13 mouse cellular contexts compared by ENCODE assay signal in the genomic region with DNA sequence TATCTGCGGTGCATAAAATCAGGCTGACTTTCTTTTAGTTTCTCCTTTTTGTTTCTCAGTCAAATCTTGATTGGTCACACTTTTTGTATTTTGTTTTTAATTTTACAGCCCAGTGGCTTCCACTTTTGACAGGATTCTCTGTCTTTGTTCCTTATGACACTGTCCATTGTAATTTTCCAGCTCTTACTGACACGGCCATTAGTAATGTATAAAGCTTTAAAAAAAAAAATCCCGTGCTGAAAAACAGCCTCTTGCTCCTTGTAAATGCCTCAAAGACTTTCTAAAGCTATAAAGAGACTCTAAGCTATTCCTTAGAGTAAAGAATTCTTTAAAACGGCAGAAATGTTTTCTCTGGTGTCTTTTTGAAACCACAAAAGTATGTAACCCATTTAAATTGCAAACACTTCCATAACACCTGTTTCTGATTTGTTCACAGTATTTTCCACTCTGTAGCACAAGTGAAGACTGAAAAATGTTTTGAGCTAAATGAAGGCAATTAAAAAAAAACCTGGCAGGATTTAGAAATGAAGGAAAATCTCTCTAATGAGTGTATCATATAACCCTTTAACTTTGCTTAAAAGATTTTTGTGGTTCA.
A peak's percentile ranks its signal among the peaks of the same experiment; 100 is the strongest.
DNase-seq lines count a peak whose midpoint lies in the region; ATAC-seq lines count a peak whose summit lies in the region.
"Had no signal": no experiment of that assay in that cellular context is flagged by ENCODE, and none has a peak within 500 bp of the region (broad histone marks: within the 10 kb centered on the region; RNA-seq: fewer than 3 reads in every experiment).

No protein-coding gene starts in this region.

- no peaks in the 10 kb centered on the region for H3K9me3 ChIP-seq in midbrain, embryonic 12.5 days
- no peaks in the 10 kb centered on the region for H3K9me3 ChIP-seq in midbrain, embryonic 16.5 days (replicated peaks; ENCODE audit: control insufficient read depth, low read length, poor library complexity, severe bottlenecking)
- no peaks in the 10 kb centered on the region for H3K9me3 ChIP-seq in embryonic facial prominence, embryonic 13.5 days
- H3K9me3 ChIP-seq in hindbrain, embryonic 14.5 days (ENCODE audit: control insufficient read depth, low read length) = 0 out of 2 replicates have a peak, but pooled peaks cover 3% of the 10 kb centered on the region
- H3K9me3 ChIP-seq: hindbrain, embryonic 15.5 days; kidney, embryonic 15.5 days had no signal

- no peak overlapping the region for H3K4me3 ChIP-seq in midbrain, embryonic 12.5 days
- no peak overlapping the region for H3K4me3 ChIP-seq in midbrain, embryonic 16.5 days (ENCODE audit: low read depth, low read length)
- no peak overlapping the region for H3K4me3 ChIP-seq in embryonic facial prominence, embryonic 13.5 days
- H3K4me3 ChIP-seq in hindbrain, embryonic 14.5 days (replicated peaks; ENCODE audit: low read length) = no peak overlapping the region
- H3K4me3 ChIP-seq: hindbrain, embryonic 15.5 days; kidney, embryonic 15.5 days; myocyte had no signal

- H3K27me3 ChIP-seq in midbrain, embryonic 12.5 days = no peaks in the 10 kb centered on the region
- no peaks in the 10 kb centered on the region; the same call in 1 of the 2 replicates for H3K27me3 ChIP-seq in midbrain, embryonic 16.5 days (ENCODE audit: control insufficient read depth, insufficient read depth, low read depth, low read length)
- H3K27me3 ChIP-seq in embryonic facial prominence, embryonic 13.5 days = no peaks in the 10 kb centered on the region
- H3K27me3 ChIP-seq in hindbrain, embryonic 14.5 days (ENCODE audit: control insufficient read depth, insufficient read depth, low read length) = no peaks in the 10 kb centered on the region; the same call in 1 of the 2 replicates
- H3K27me3 ChIP-seq: kidney, embryonic 15.5 days had no signal

- no peak for DNase-seq in hindbrain, embryonic 14.5 days (ENCODE audit: low spot score)
- peak; percentile 51 for DNase-seq in retina, embryonic 14.5 days (ENCODE audit: low spot score)
- no peak for DNase-seq in layer of hippocampus, adult 11-12 months (ENCODE audit: low spot score)
- DNase-seq in spleen, adult 18-20 months = no peak
- DNase-seq: cerebellum, adult 11-12 months; lung, postnatal 4 days; thymus, adult 18-20 months had no signal

- H3K36me3 ChIP-seq in midbrain, embryonic 12.5 days = no peaks in the 10 kb centered on the region
- no peaks in the 10 kb centered on the region for H3K36me3 ChIP-seq in midbrain, embryonic 16.5 days (ENCODE audit: control insufficient read depth, insufficient read depth, low read length)
- peaks cover 13% of the 10 kb centered on the region for H3K36me3 ChIP-seq in embryonic facial prominence, embryonic 13.5 days
- no peaks in the 10 kb centered on the region for H3K36me3 ChIP-seq in hindbrain, embryonic 14.5 days (replicated peaks; ENCODE audit: control insufficient read depth, insufficient read depth)
- H3K36me3 ChIP-seq: hindbrain, embryonic 15.5 days had no signal

- H3K9ac ChIP-seq in midbrain, embryonic 12.5 days (replicated peaks) = no peak overlapping the region
- H3K9ac ChIP-seq in midbrain, embryonic 16.5 days (ENCODE audit: low read depth, low read length) = no peak overlapping the region
- no peak overlapping the region for H3K9ac ChIP-seq in embryonic facial prominence, embryonic 13.5 days
- no peak overlapping the region for H3K9ac ChIP-seq in hindbrain, embryonic 14.5 days
- H3K9ac ChIP-seq: hindbrain, embryonic 15.5 days; kidney, embryonic 15.5 days had no signal

- H3K4me1 ChIP-seq in midbrain, embryonic 12.5 days = no peaks in the 10 kb centered on the region; the same call in 1 of the 2 replicates
- no peaks in the 10 kb centered on the region for H3K4me1 ChIP-seq in midbrain, embryonic 16.5 days (ENCODE audit: control insufficient read depth, insufficient read depth, low read length)
- peaks cover 14% of the 10 kb centered on the region for H3K4me1 ChIP-seq in embryonic facial prominence, embryonic 13.5 days
- no peaks in the 10 kb centered on the region for H3K4me1 ChIP-seq in hindbrain, embryonic 14.5 days (replicated peaks; ENCODE audit: control insufficient read depth, insufficient read depth, low read length)
- H3K4me1 ChIP-seq: hindbrain, embryonic 15.5 days; kidney, embryonic 15.5 days had no signal

- WGBS in midbrain, embryonic 12.5 days = 11% methylated on average over 4 of the region's 4 CpGs
- WGBS in midbrain, embryonic 16.5 days = 7% methylated on average over 4 of the region's 4 CpGs
- WGBS in embryonic facial prominence, embryonic 13.5 days = 21% methylated on average over 4 of the region's 4 CpGs
- WGBS in hindbrain, embryonic 14.5 days = 5% methylated on average over 4 of the region's 4 CpGs

- ATAC-seq in midbrain, embryonic 12.5 days (ENCODE audit: low FRiP score, low read depth) = peak; percentile 80
- no peak for ATAC-seq in midbrain, embryonic 16.5 days
- ATAC-seq in embryonic facial prominence, embryonic 13.5 days (ENCODE audit: insufficient number of reproducible peaks, insufficient read depth, low FRiP score, low TSS enrichment, low read depth) = no peak
- ATAC-seq in hindbrain, embryonic 14.5 days (ENCODE audit: low FRiP score) = peak; percentile 40; the same call in 1 of the 2 replicates

- no peak overlapping the region for H3K27ac ChIP-seq in midbrain, embryonic 12.5 days (replicated peaks)
- H3K27ac ChIP-seq in midbrain, embryonic 16.5 days (ENCODE audit: low read length) = no peak overlapping the region
- peak overlapping the region; percentile 85; the same call in 1 of the 2 replicates for H3K27ac ChIP-seq in embryonic facial prominence, embryonic 13.5 days
- H3K27ac ChIP-seq in hindbrain, embryonic 14.5 days = no peak overlapping the region
- H3K27ac ChIP-seq: hindbrain, embryonic 15.5 days; kidney, embryonic 15.5 days had no signal

- H3K4me2 ChIP-seq in midbrain, embryonic 12.5 days (replicated peaks) = no peak overlapping the region
- H3K4me2 ChIP-seq in midbrain, embryonic 16.5 days (ENCODE audit: low read length) = no peak overlapping the region
- no peak overlapping the region for H3K4me2 ChIP-seq in embryonic facial prominence, embryonic 13.5 days
- no peak overlapping the region for H3K4me2 ChIP-seq in hindbrain, embryonic 14.5 days (replicated peaks)
- H3K4me2 ChIP-seq: hindbrain, embryonic 15.5 days; kidney, embryonic 15.5 days had no signal

Comparison
In these comparisons a context has a peak if more than half of its experiments do, and no peak if none do; other contexts are left out.
1. ATAC-seq: peak in midbrain, embryonic 12.5 days (single experiment) and hindbrain, embryonic 14.5 days (single experiment); none in midbrain, embryonic 16.5 days (single experiment) and embryonic facial prominence, embryonic 13.5 days (single experiment).